In the genomic region with DNA sequence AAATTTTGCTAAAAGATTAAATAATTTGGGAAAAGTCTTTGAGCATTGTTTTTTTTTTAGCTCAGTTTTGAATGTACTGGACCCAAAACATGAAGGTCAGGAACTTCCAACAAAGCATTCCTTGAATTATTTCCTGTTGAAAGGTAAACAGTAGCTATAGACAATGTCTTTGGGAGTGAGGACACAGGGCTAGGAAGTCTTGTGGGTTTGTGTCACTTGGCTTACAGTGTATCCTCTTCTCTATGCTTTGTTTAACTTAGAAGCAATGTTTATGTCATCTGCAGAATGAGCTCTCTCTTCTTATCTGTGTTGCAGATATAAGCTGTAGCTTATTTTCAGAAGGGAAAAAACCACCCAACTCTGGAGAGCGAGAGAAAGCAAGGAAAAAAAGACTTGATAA, we compare ENCODE assay signal across 29 mouse cellular contexts. TPM values are rescaled to one million over a fixed set of nuclear protein-coding genes. Genes with fewer than 3 reads are reported as not detected.
DNase-seq lines count a peak whose midpoint lies in the region; ATAC-seq and TF ChIP-seq lines count a peak whose summit lies in the region.
"Had no signal": no experiment of that assay in that cellular context is flagged by ENCODE, and none has a peak within 500 bp of the region (broad histone marks: within the 10 kb centered on the region; RNA-seq: fewer than 3 reads in every experiment).

No protein-coding gene starts in this region.

- peak; percentile 65 for TF ChIP-seq EP300 in lung, postnatal 0 days (IDR thresholded peaks at IDR 0.05)

- no peak for TF ChIP-seq CTCF in lung, embryonic 14.5 days (IDR thresholded peaks at IDR 0.05; ENCODE audit: low read depth)
- no peak for TF ChIP-seq CTCF in lung, postnatal 0 days (IDR thresholded peaks at IDR 0.05)

- H3K9me3 ChIP-seq in lung, embryonic 14.5 days (ENCODE audit: low read depth, low read length) = no peaks in the 10 kb centered on the region
- H3K9me3 ChIP-seq in lung, postnatal 0 days (ENCODE audit: low read length) = no peaks in the 10 kb centered on the region
- H3K9me3 ChIP-seq: embryonic facial prominence, embryonic 10.5 days; embryonic facial prominence, embryonic 13.5 days; forebrain, embryonic 12.5 days; forebrain, embryonic 15.5 days; G1E; heart, embryonic 13.5 days; hindbrain, embryonic 12.5 days; hindbrain, embryonic 15.5 days had no signal

- 47% methylated on average over 1 of the region's 1 CpGs for WGBS in lung, embryonic 14.5 days
- WGBS in lung, postnatal 0 days = 48% methylated on average over 1 of the region's 1 CpGs

- H3K36me3 ChIP-seq in lung, embryonic 14.5 days (ENCODE audit: insufficient read depth) = peaks cover 28% of the 10 kb centered on the region
- H3K36me3 ChIP-seq in lung, postnatal 0 days (ENCODE audit: insufficient read depth, low read length) = no peaks in the 10 kb centered on the region

- DNase-seq in lung, embryonic 14.5 days = peak; percentile 32
- DNase-seq in lung, adult 18-20 months = no peak
- DNase-seq in lung, postnatal 0 days (ENCODE audit: low spot score) = peak; percentile 58
- no peak for DNase-seq in lung, postnatal 14 days
- DNase-seq in lung, postnatal 25 days (ENCODE audit: low spot score) = peak; percentile 19
- DNase-seq in layer of hippocampus, postnatal 36 days = no peak
- DNase-seq in thymus, postnatal 4 days = no peak
- DNase-seq: adrenal gland, adult 8-10 months; adrenal gland, postnatal 25 days; B cell, adult 2 months; cerebellum, adult 11-12 months; cerebellum, adult 8-10 months; cerebellum, postnatal 10 days; cerebellum, postnatal 36 days; embryo, embryonic 11 days; gastrocnemius, postnatal 25 days; heart, adult 18-20 months; heart, postnatal 14 days had no signal

- H3K27me3 ChIP-seq in lung, embryonic 14.5 days (ENCODE audit: insufficient read depth, low read length) = no peaks in the 10 kb centered on the region
- no peaks in the 10 kb centered on the region for H3K27me3 ChIP-seq in lung, postnatal 0 days (replicated peaks; ENCODE audit: insufficient read depth, low read length)
- H3K27me3 ChIP-seq: CH12.LX; embryonic facial prominence, embryonic 13.5 days; forebrain, embryonic 12.5 days; forebrain, embryonic 15.5 days; heart, embryonic 13.5 days; hindbrain, embryonic 12.5 days; hindbrain, embryonic 15.5 days had no signal

- H3K4me2 ChIP-seq in lung, embryonic 14.5 days = no peak overlapping the region
- no peak overlapping the region for H3K4me2 ChIP-seq in lung, postnatal 0 days (replicated peaks; ENCODE audit: low read depth, low read length)
- H3K4me2 ChIP-seq: embryonic facial prominence, embryonic 13.5 days; forebrain, embryonic 12.5 days; forebrain, embryonic 15.5 days; heart, embryonic 13.5 days; hindbrain, embryonic 12.5 days; hindbrain, embryonic 15.5 days had no signal

- H3K27ac ChIP-seq in lung, embryonic 14.5 days (ENCODE audit: low read depth) = no peak overlapping the region
- H3K27ac ChIP-seq in lung, postnatal 0 days (ENCODE audit: low read length) = no peak overlapping the region
- H3K27ac ChIP-seq: embryonic facial prominence, embryonic 10.5 days; embryonic facial prominence, embryonic 13.5 days; forebrain, embryonic 12.5 days; forebrain, embryonic 15.5 days; heart, embryonic 13.5 days; hindbrain, embryonic 12.5 days; hindbrain, embryonic 15.5 days had no signal

- H3K4me3 ChIP-seq in lung, embryonic 14.5 days (ENCODE audit: low read depth, low read length) = no peak overlapping the region
- H3K4me3 ChIP-seq in lung, postnatal 0 days (ENCODE audit: low read depth, low read length) = no peak overlapping the region
- H3K4me3 ChIP-seq: embryonic facial prominence, embryonic 10.5 days; embryonic facial prominence, embryonic 13.5 days; erythroblast, embryonic 14.5 days; forebrain, embryonic 12.5 days; forebrain, embryonic 15.5 days; heart, embryonic 13.5 days; hindbrain, embryonic 12.5 days; hindbrain, embryonic 15.5 days had no signal

- peak; percentile 65; the same call in 1 of the 2 replicates for ATAC-seq in lung, embryonic 14.5 days (ENCODE audit: insufficient read depth)
- ATAC-seq in lung, postnatal 0 days = peak; percentile 75
- ATAC-seq: activated CD4-positive, CD25-positive, alpha-beta regulatory T cell, adult 4 months; forebrain, embryonic 15.5 days had no signal

- no peak overlapping the region for H3K9ac ChIP-seq in lung, embryonic 14.5 days
- H3K9ac ChIP-seq in lung, postnatal 0 days (replicated peaks; ENCODE audit: low read depth) = no peak overlapping the region
- H3K9ac ChIP-seq: embryonic facial prominence, embryonic 13.5 days; forebrain, embryonic 12.5 days; forebrain, embryonic 15.5 days; heart, embryonic 13.5 days; hindbrain, embryonic 12.5 days; hindbrain, embryonic 15.5 days had no signal

- H3K4me1 ChIP-seq in lung, embryonic 14.5 days (ENCODE audit: insufficient read depth) = no peaks in the 10 kb centered on the region
- no peaks in the 10 kb centered on the region for H3K4me1 ChIP-seq in lung, postnatal 0 days (ENCODE audit: insufficient read depth, low read depth, low read length)
- H3K4me1 ChIP-seq: embryonic facial prominence, embryonic 10.5 days; embryonic facial prominence, embryonic 13.5 days; forebrain, embryonic 12.5 days; forebrain, embryonic 15.5 days; heart, embryonic 13.5 days; hindbrain, embryonic 12.5 days; hindbrain, embryonic 15.5 days had no signal

RNA-seq across cellular contexts. Expression of a gene that starts 37.9 kb away (rescaled TPM):
- 1.4 and 1.5 TPM in 2 replicates for polyA plus RNA-seq in lung, embryonic 14.5 days (2014; fragmentation: Nextera tagmentation; extraction: Ambion mirVana)
- polyA plus RNA-seq in lung, postnatal 0 days (2015; fragmentation: Nextera tagmentation; extraction: Ambion mirVana) = 1.1 and 1.6 TPM in 2 replicates
- total RNA-seq in layer of hippocampus, postnatal 36 days (2021) = 1 to 10 TPM; 2.6 to 2.7 TPM

Comparison
In these comparisons a context has a peak if more than half of its experiments do, and no peak if none do; other contexts are left out.
1. DNase-seq: peak in lung, embryonic 14.5 days (single experiment), lung, postnatal 0 days (single experiment) and lung, postnatal 25 days (single experiment); none in lung, adult 18-20 months (0 of 2), lung, postnatal 14 days (single experiment), layer of hippocampus, postnatal 36 days (0 of 2) and thymus, postnatal 4 days (single experiment).